Mouse (Mus musculus) midbrain, embryonic 10.5 days (tissue): Measurements from ENCODE around the gene Olfr92. TPM values are rescaled to one million over a fixed set of nuclear protein-coding genes. Genes with fewer than 3 reads are reported as not detected.
"Not testable (repeated sequence)": the region's sequence is repeated elsewhere in the genome, so short reads cannot be mapped to it uniquely, and the experiment has no call there.

Experiments used
- DNase-seq: peaks from one replicate; pipeline ENCODE4 v3.0.0-alpha.2; 2017; ENCODE audit warnings: low spot score
- H3K27ac ChIP-seq: fragments of 300-500 bp; sonication (generic); replicated peaks from 2 replicates; pipeline ENCODE4 v1.5.1; 2016; ENCODE audit warnings: mild to moderate bottlenecking
- H3K27me3 ChIP-seq: fragments of 300-500 bp; sonication (generic); 2 replicates; pipeline ENCODE4 v1.6.1; 2016; ENCODE audit warnings: low read depth, mild to moderate bottlenecking; ENCODE audit not compliant: poor library complexity, severe bottlenecking
- H3K36me3 ChIP-seq: fragments of 300-500 bp; sonication (generic); 2 replicates; pipeline ENCODE4 v1.6.1; 2016; ENCODE audit warnings: mild to moderate bottlenecking, moderate library complexity
- H3K4me1 ChIP-seq: fragments of 300-500 bp; sonication (generic); 2 replicates; pipeline ENCODE4 v1.6.1; 2016
- H3K4me3 ChIP-seq: fragments of 300-500 bp; sonication (generic); 2 replicates; pipeline ENCODE4 v1.5.1; 2016; ENCODE audit warnings: mild to moderate bottlenecking, moderate library complexity
- H3K9me3 ChIP-seq: fragments of 300-500 bp; sonication (generic); replicated peaks from 2 replicates; pipeline ENCODE4 v1.6.1; 2016; ENCODE audit warnings: mild to moderate bottlenecking
- WGBS: fragments of 180-500 bp; shearing (Covaris S2); methylation state at CpG from one replicate; pipeline ENCODE4 v1.1.7; 2016; 5-methylcytosine and 5-hydroxymethylcytosine counted together
- polyA plus RNA-seq: library from polyadenylated mRNA; unstranded; fragments of >200 nt; fragmentation: Nextera tagmentation; extraction: Ambion mirVana; gene quantifications from 2 replicates; pipeline ENCODE4 v1.2.1, GENCODE M21; 2016

Olfr92 gene
- polyA plus RNA-seq: not detected in 2 replicates

- Histone ChIP-seq H3K36me3 (no peaks in the 10 kb centered on the region), H3K4me3 (no peak within 1 kb of the TSS), H3K4me1 (no peaks in the 10 kb centered on the region), H3K27me3 (no peaks in the 10 kb centered on the region), H3K27ac (no peak within 1 kb of the TSS), H3K9me3 (no peaks in the 10 kb centered on the region)
- WGBS: 94% methylated on average over 2 of the region's 2 CpGs
- DNase-seq: no peak
Measured at GRCm38 (mm10) chr17:37119988-37120387, at the start of gene Olfr92. Gene Olfr92 (minus strand): TSS chr17:37120088.

DNA sequence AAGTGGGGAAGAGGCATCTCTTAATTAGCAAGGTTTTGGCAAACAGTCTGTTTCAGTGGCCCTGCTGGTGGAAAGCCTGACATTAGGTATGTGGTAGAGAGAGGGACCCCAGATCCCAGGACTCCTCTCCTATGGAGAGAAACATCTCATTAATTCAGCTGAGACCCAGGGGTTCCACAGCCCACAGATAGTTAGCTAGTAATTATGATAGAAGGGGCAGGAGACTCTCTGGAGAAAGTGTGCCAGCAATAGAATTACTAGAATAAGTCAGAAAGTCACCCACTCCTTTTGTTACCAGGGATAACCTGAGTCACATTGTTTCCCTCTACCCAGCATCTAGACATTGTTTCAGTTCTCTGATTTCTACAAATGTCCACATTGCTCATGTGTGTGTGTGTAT is 41.5 kb upstream of the Olfr92 start, which contains the start of gene Olfr93:
Olfr93 (minus strand) TSS at position 101 of the 400 bp plus-strand sequence.
- Histone ChIP-seq H3K27me3 (no peaks in the 10 kb centered on the region), H3K4me1 (no peaks in the 10 kb centered on the region), H3K4me3 (no peak within 1 kb of the TSS), H3K27ac (no peak within 1 kb of the TSS), H3K9me3 (no peaks in the 10 kb centered on the region), H3K36me3 (no peaks in the 10 kb centered on the region)
- DNase-seq: no peak

DNA sequence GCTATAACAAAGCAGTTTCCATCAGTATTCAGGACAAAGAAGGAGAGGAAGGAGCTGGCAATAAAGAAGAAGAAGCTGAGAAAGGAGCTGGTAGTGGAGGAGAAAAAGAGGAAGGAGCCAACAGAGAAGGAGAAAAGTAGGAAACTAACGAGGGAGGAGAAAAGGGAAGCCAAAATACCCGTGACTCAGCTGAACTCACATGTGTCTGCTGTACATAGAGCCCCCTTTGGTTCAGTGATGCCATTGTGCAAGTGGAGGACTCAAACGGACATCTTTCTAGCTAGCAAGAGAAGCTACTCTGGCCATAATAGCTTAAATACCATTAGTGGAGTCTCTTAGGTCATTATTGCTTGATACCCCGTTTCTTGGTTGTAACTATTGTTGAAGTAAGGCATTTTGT is 11.5 kb upstream of the Olfr92 start:
- H3K27ac ChIP-seq, DNase-seq, H3K4me1 ChIP-seq, H3K36me3 ChIP-seq, H3K4me3 ChIP-seq, H3K27me3 ChIP-seq, H3K9me3 ChIP-seq: not testable (repeated sequence)
- WGBS: 75% methylated on average over 4 of the region's 4 CpGs

DNA sequence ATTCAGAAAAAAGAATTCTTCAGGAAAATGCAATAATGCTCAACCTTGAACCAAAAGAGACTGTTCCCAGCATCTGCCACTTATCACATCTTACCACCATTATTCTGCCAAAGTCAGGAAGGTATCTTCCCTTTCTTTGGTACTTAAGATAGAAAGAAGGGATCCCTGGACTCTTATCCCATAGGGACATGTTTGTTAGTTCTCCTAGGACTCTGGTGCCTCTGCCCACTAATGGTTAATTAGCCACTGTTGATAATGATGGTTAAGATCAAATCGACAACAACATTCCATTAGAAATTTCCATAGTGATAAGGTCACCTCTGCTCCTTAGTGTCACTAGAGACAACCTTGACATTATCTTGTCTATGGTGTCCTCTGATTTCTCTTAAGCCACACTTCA is 21.7 kb downstream of the Olfr92 start, which contains the start of gene Olfr91:
Olfr91 (minus strand) TSS at position 101 of the 400 bp plus-strand sequence.
- Histone ChIP-seq H3K27me3 (no peaks in the 10 kb centered on the region), H3K9me3 (no peaks in the 10 kb centered on the region), H3K4me1 (no peaks in the 10 kb centered on the region), H3K4me3 (no peak within 1 kb of the TSS), H3K36me3 (no peaks in the 10 kb centered on the region), H3K27ac (no peak within 1 kb of the TSS)
- no peak for DNase-seq
- WGBS: 90% methylated on average over 1 of the region's 1 CpGs

GRCm38 (mm10) chr17:37093289-37093688 is 26.6 kb downstream of the Olfr92 start:
- Histone ChIP-seq H3K36me3 (no peaks in the 10 kb centered on the region), H3K27me3 (no peaks in the 10 kb centered on the region), H3K27ac (no peak overlapping the region), H3K9me3 (no peaks in the 10 kb centered on the region), H3K4me3 (no peak overlapping the region), H3K4me1 (no peaks in the 10 kb centered on the region)
- 88% methylated on average over 5 of the region's 5 CpGs for WGBS
- no peak for DNase-seq

- no peaks in the 10 kb centered on the region for H3K27me3 ChIP-seq
- no peak overlapping the region for H3K4me3 ChIP-seq
- 80% methylated on average over 1 of the region's 1 CpGs for WGBS
- H3K9me3 ChIP-seq: no peaks in the 10 kb centered on the region
- H3K4me1 ChIP-seq: no peaks in the 10 kb centered on the region
- DNase-seq: no peak
- H3K36me3 ChIP-seq: no peaks in the 10 kb centered on the region
- no peak overlapping the region for H3K27ac ChIP-seq
Measured at GRCm38 (mm10) chr17:37092198-37092597, 27.7 kb downstream of the Olfr92 start.

DNA sequence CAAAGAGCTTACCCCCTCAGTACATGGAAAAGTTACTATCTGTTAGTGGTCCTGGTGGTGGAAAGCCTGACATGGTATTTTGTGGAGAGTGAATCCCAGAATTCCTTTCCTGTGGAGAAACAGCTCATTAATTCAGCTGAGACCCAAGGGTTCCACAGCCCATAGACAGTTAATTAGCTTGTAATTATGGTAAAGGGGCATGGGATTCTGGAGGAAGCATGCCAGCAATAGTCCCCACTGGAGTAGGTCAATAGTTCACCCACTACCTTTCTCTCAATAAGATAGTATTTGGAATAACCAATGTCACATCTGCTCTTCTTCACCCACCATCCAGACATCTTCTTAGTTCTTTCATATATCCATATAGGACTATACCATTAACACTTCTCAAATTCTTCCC is 31.5 kb downstream of the Olfr92 start, which contains the start of gene Olfr90:
Olfr90 (minus strand) TSS at position 101 of the 400 bp plus-strand sequence.
- no peak for DNase-seq
- H3K36me3 ChIP-seq: no peaks in the 10 kb centered on the region
- H3K27ac ChIP-seq: no peak within 1 kb of the TSS

DNA sequence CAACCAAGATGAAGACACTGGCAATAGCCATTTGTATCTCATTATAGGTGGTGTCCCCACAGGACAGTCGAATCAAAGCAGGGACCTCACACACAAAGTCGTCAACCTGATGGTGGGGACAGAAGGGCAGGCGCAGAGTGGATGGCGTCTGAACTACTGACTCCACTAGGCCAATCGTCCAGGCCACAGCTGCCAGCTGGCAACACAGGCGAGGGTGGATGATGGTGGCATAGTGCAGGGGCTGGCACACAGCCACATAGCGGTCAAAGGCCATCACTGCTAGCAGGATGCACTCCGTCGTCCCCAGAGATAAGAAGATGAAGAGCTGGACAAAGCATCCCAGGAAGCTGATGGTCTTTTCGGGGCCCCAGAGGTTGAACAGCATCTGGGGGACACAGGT is 34.3 kb downstream of the Olfr92 start:
- DNase-seq: no peak
- 86% methylated on average over 10 of the region's 10 CpGs for WGBS

More for the DNA sequence above, 31.5 kb downstream of the Olfr92 start, which contains the start of gene Olfr90:
- Histone ChIP-seq H3K27me3 (no peaks in the 10 kb centered on the region), H3K4me1 (no peaks in the 10 kb centered on the region), H3K9me3 (no peaks in the 10 kb centered on the region), H3K4me3 (no peak within 1 kb of the TSS)

GRCm38 (mm10) chr17:37084632-37085031 is 35.3 kb downstream of the Olfr92 start:
- DNase-seq: no peak
- WGBS: 68% methylated on average over 5 of the region's 5 CpGs
- Histone ChIP-seq H3K4me3 (no peak overlapping the region), H3K4me1 (peaks cover 8% of the 10 kb centered on the region), H3K27me3 (no peaks in the 10 kb centered on the region), H3K9me3 (no peaks in the 10 kb centered on the region), H3K36me3 (no peaks in the 10 kb centered on the region), H3K27ac (no peak overlapping the region)

More for the DNA sequence above, 34.3 kb downstream of the Olfr92 start:
- Histone ChIP-seq H3K9me3 (no peaks in the 10 kb centered on the region), H3K27ac (no peak overlapping the region), H3K36me3 (no peaks in the 10 kb centered on the region), H3K4me1 (no peaks in the 10 kb centered on the region), H3K27me3 (no peaks in the 10 kb centered on the region), H3K4me3 (no peak overlapping the region)

GRCm38 (mm10) chr17:37083327-37083726 is 36.6 kb downstream of the Olfr92 start:
- DNase-seq: peak; percentile 70
- Histone ChIP-seq H3K9me3 (no peaks in the 10 kb centered on the region), H3K4me3 (no peak overlapping the region), H3K27me3 (no peaks in the 10 kb centered on the region), H3K27ac (no peak overlapping the region), H3K36me3 (no peaks in the 10 kb centered on the region), H3K4me1 (peaks cover 21% of the 10 kb centered on the region)
- 7% methylated on average over 8 of the region's 8 CpGs for WGBS

DNA sequence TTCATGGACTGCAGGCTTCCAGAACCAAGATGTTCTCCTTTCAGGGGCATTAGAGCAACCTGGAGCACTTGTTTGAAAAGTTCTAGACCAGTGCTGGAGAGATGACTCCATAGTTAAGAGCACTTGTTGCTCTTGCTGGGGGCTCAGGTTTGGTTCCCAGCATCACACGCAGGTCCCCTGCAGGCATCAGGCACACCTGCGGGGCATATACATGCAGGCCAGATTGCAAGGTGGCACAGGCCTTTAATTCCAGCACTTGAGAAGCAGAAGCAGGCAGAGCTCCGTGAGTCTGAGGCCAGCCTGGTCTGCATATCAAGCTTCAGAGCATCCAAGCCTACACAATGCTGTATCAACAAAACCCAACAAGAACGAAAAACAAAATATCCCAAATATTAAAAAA is 38.2 kb downstream of the Olfr92 start:
- no peak overlapping the region for H3K4me3 ChIP-seq
- peaks cover 25% of the 10 kb centered on the region for H3K4me1 ChIP-seq
- H3K36me3 ChIP-seq: peaks cover 5% of the 10 kb centered on the region; the same call in 1 of the 2 replicates
- DNase-seq: no peak
- WGBS: 87% methylated on average over 4 of the region's 4 CpGs
- H3K27ac ChIP-seq: no peak overlapping the region
- no peaks in the 10 kb centered on the region for H3K9me3 ChIP-seq
- no peaks in the 10 kb centered on the region for H3K27me3 ChIP-seq

GRCm38 (mm10) chr17:37080119-37080518 is 39.8 kb downstream of the Olfr92 start:
- H3K9me3 ChIP-seq: no peaks in the 10 kb centered on the region
- H3K4me3 ChIP-seq: no peak overlapping the region
- DNase-seq: no peak
- WGBS: 14% methylated on average over 5 of the region's 5 CpGs
- H3K27me3 ChIP-seq: no peaks in the 10 kb centered on the region
- peaks cover 20% of the 10 kb centered on the region for H3K36me3 ChIP-seq
- peaks cover 25% of the 10 kb centered on the region for H3K4me1 ChIP-seq
- no peak overlapping the region for H3K27ac ChIP-seq

GRCm38 (mm10) chr17:37078990-37079389 is 40.9 kb downstream of the Olfr92 start:
- peaks cover 31% of the 10 kb centered on the region for H3K36me3 ChIP-seq
- no peaks in the 10 kb centered on the region for H3K9me3 ChIP-seq
- peak; percentile 26 for DNase-seq
- no peaks in the 10 kb centered on the region for H3K27me3 ChIP-seq
- peak overlapping the region; percentile 68 for H3K27ac ChIP-seq
- peaks cover 29% of the 10 kb centered on the region for H3K4me1 ChIP-seq
- 0 out of 2 replicates have a peak overlapping the region, but pooled peaks have one; percentile 23 for H3K4me3 ChIP-seq
- WGBS: 9% methylated on average over 2 of the region's 2 CpGs

DNA sequence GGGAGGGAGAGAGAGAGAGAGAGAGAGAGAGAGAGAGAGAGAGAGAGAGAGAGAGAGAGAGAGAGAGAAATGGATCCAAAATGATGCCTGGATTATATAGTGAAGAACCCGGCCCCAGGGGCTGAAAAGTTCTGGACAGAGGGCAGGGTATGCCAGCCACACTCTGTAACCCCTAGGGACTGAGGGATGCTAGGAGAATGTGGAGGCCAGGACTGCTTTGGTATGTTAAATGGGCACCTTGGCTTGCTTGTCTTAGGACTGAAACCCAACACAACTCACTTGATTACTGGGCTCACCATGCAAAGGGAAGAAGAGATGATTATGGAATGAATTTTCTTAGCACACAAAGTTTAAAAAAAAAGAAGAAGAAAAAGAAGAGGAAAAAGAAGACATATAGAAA is 41.7 kb downstream of the Olfr92 start:
- 35% methylated on average over 1 of the region's 1 CpGs for WGBS

More for the DNA sequence above, 41.7 kb downstream of the Olfr92 start:
- no peaks in the 10 kb centered on the region for H3K9me3 ChIP-seq
- H3K27ac ChIP-seq: no peak overlapping the region
- DNase-seq: no peak
- H3K36me3 ChIP-seq: peaks cover 39% of the 10 kb centered on the region
- peaks cover 33% of the 10 kb centered on the region for H3K4me1 ChIP-seq
- H3K4me3 ChIP-seq: no peak overlapping the region
- no peaks in the 10 kb centered on the region for H3K27me3 ChIP-seq
